Mouse (Mus musculus) hindbrain, embryonic 13.5 days (tissue): Measurements from ENCODE around the gene Ptcra. TPM values are rescaled to one million over a fixed set of nuclear protein-coding genes. Genes with fewer than 3 reads are reported as not detected.
A peak's percentile ranks its signal among the peaks of the same experiment; 100 is the strongest.
"Not testable (repeated sequence)": the region's sequence is repeated elsewhere in the genome, so short reads cannot be mapped to it uniquely, and the experiment has no call there.

Experiments used
- ATAC-seq: fragments of 200-750 bp; cut with Nextera tagmentation; 2 replicates; pipeline ENCODE4 v1.8.0; 2017; ENCODE audit warnings: moderate TSS enrichment; ENCODE audit not compliant: low FRiP score
- H3K27ac ChIP-seq: fragments of 300-500 bp; sonication (generic); 2 replicates; pipeline ENCODE4 v1.5.1; 2015; ENCODE audit warnings: inconsistent platforms, mild to moderate bottlenecking, moderate library complexity
- H3K27me3 ChIP-seq: fragments of 300-500 bp; sonication (generic); 2 replicates; pipeline ENCODE4 v1.6.1; 2015; ENCODE audit warnings: mild to moderate bottlenecking, inconsistent platforms
- H3K36me3 ChIP-seq: fragments of 300-500 bp; sonication (generic); 2 replicates; pipeline ENCODE4 v1.6.1; 2015; ENCODE audit warnings: mild to moderate bottlenecking, inconsistent platforms
- H3K4me1 ChIP-seq: fragments of 300-500 bp; sonication (generic); replicated peaks from 2 replicates; pipeline ENCODE4 v1.6.1; 2015; ENCODE audit warnings: inconsistent platforms
- H3K4me2 ChIP-seq: fragments of 300-500 bp; sonication (generic); 2 replicates; pipeline ENCODE4 v1.6.1; 2015; ENCODE audit warnings: inconsistent platforms, mild to moderate bottlenecking, moderate library complexity
- H3K4me3 ChIP-seq: fragments of 300-500 bp; sonication (generic); 2 replicates; pipeline ENCODE4 v1.5.1; 2015; ENCODE audit warnings: mild to moderate bottlenecking, inconsistent platforms
- H3K9ac ChIP-seq: fragments of 300-500 bp; sonication (generic); 2 replicates; pipeline ENCODE4 v1.6.1; 2015; ENCODE audit warnings: mild to moderate bottlenecking, inconsistent platforms
- H3K9me3 ChIP-seq: fragments of 300-500 bp; sonication (generic); 2 replicates; pipeline ENCODE4 v1.6.1; 2016; ENCODE audit warnings: inconsistent platforms
- WGBS: fragments of 180-500 bp; shearing (Covaris S2); methylation state at CpG from one replicate; pipeline ENCODE4 v1.1.7; 2015; 5-methylcytosine and 5-hydroxymethylcytosine counted together
- polyA plus RNA-seq: library from polyadenylated mRNA; unstranded; fragments of >200 nt; fragmentation: Nextera tagmentation; extraction: Ambion mirVana; gene quantifications from 2 replicates; pipeline ENCODE4 v1.2.1, GENCODE M21; 2015

Gene Ptcra
- polyA plus RNA-seq: 0.26 and 0.40 TPM in 2 replicates

- H3K4me1 ChIP-seq: no peaks in the 10 kb centered on the region
- WGBS: 50% methylated on average over 2 of the region's 2 CpGs
These were observed at the start of gene Ptcra for GRCm38 (mm10) chr17:46763544-46763943. Gene Ptcra (minus strand): TSS chr17:46763712.

GRCm38 (mm10) chr17:46812442-46812841 lies 48.9 kb upstream of the Ptcra start:
- H3K4me1 ChIP-seq: no peaks in the 10 kb centered on the region
- H3K9me3 ChIP-seq: no peaks in the 10 kb centered on the region
- no peaks in the 10 kb centered on the region for H3K27me3 ChIP-seq
- H3K27ac ChIP-seq: no peak overlapping the region
- peaks cover 79% of the 10 kb centered on the region for H3K36me3 ChIP-seq
- WGBS: 79% methylated on average over 1 of the region's 1 CpGs
- no peak overlapping the region for H3K4me3 ChIP-seq
- H3K9ac ChIP-seq: no peak overlapping the region
- no peak overlapping the region for H3K4me2 ChIP-seq
- ATAC-seq: no peak

More at GRCm38 (mm10) chr17:46763544-46763943, at the start of gene Ptcra:
- 0 out of 2 replicates have a peak, but pooled peaks cover 2% of the 10 kb centered on the region for H3K27me3 ChIP-seq
- no peak within 1 kb of the TSS for H3K9ac ChIP-seq
- no peak within 1 kb of the TSS for H3K4me2 ChIP-seq
- H3K36me3 ChIP-seq: no peaks in the 10 kb centered on the region
- H3K9me3 ChIP-seq: no peaks in the 10 kb centered on the region
- no peak for ATAC-seq
- no peak within 1 kb of the TSS for H3K27ac ChIP-seq
- H3K4me3 ChIP-seq: no peak within 1 kb of the TSS

- Histone ChIP-seq H3K9me3 (no peaks in the 10 kb centered on the region), H3K4me1 (no peaks in the 10 kb centered on the region), H3K27me3 (no peaks in the 10 kb centered on the region), H3K4me3 (no peak overlapping the region), H3K4me2 (no peak overlapping the region), H3K36me3 (peaks cover 86% of the 10 kb centered on the region), H3K9ac (no peak overlapping the region), H3K27ac (no peak overlapping the region)
- WGBS: 93% methylated on average over 3 of the region's 3 CpGs
- ATAC-seq: no peak
These were observed 47.2 kb upstream of the Ptcra start for GRCm38 (mm10) chr17:46810672-46811071.

GRCm38 (mm10) chr17:46809131-46809830 lies 45.8 kb upstream of the Ptcra start:
- no peak overlapping the region for H3K27ac ChIP-seq
- peaks cover 87% of the 10 kb centered on the region for H3K36me3 ChIP-seq
- 84% methylated on average over 6 of the region's 6 CpGs for WGBS
- H3K4me3 ChIP-seq: no peak overlapping the region
- H3K9me3 ChIP-seq: no peaks in the 10 kb centered on the region
- no peak overlapping the region for H3K9ac ChIP-seq
- no peaks in the 10 kb centered on the region for H3K4me1 ChIP-seq
- no peak for ATAC-seq
- no peak overlapping the region for H3K4me2 ChIP-seq
- H3K27me3 ChIP-seq: no peaks in the 10 kb centered on the region

- H3K4me2 ChIP-seq: no peak overlapping the region
- 96% methylated on average over 10 of the region's 10 CpGs for WGBS
- no peak overlapping the region for H3K27ac ChIP-seq
- no peak overlapping the region for H3K4me3 ChIP-seq
- no peaks in the 10 kb centered on the region for H3K4me1 ChIP-seq
- H3K9me3 ChIP-seq: no peaks in the 10 kb centered on the region
- H3K36me3 ChIP-seq: peaks cover 83% of the 10 kb centered on the region
- no peak for ATAC-seq
- H3K9ac ChIP-seq: no peak overlapping the region
- H3K27me3 ChIP-seq: no peaks in the 10 kb centered on the region
These were observed 44.9 kb upstream of the Ptcra start for GRCm38 (mm10) chr17:46808376-46808775.

- no peak overlapping the region for H3K9ac ChIP-seq
- no peak for ATAC-seq
- no peaks in the 10 kb centered on the region for H3K27me3 ChIP-seq
- no peak overlapping the region for H3K27ac ChIP-seq
- no peaks in the 10 kb centered on the region for H3K9me3 ChIP-seq
- peaks cover 67% of the 10 kb centered on the region for H3K36me3 ChIP-seq
- H3K4me3 ChIP-seq: no peak overlapping the region
- WGBS: 86% methylated on average over 6 of the region's 6 CpGs
- H3K4me2 ChIP-seq: no peak overlapping the region
- 0 out of 2 replicates have a peak, but pooled peaks cover 3% of the 10 kb centered on the region for H3K4me1 ChIP-seq
These were observed 38.2 kb upstream of the Ptcra start for GRCm38 (mm10) chr17:46801761-46802160.

- 78% methylated on average over 10 of the region's 10 CpGs for WGBS
- Histone ChIP-seq H3K9ac (no peak overlapping the region), H3K4me3 (no peak overlapping the region), H3K4me2 (no peak overlapping the region), H3K36me3 (peaks cover 47% of the 10 kb centered on the region), H3K27me3 (no peaks in the 10 kb centered on the region), H3K4me1 (0 out of 2 replicates have a peak, but pooled peaks cover 3% of the 10 kb centered on the region), H3K27ac (no peak overlapping the region), H3K9me3 (no peaks in the 10 kb centered on the region)
- ATAC-seq: no peak
These were observed 36.2 kb upstream of the Ptcra start for GRCm38 (mm10) chr17:46799680-46800079.

GRCm38 (mm10) chr17:46797386-46797785 lies 33.9 kb upstream of the Ptcra start:
- no peak overlapping the region for H3K4me2 ChIP-seq
- H3K9ac ChIP-seq: no peak overlapping the region
- H3K27ac ChIP-seq: no peak overlapping the region
- H3K4me1 ChIP-seq: 0 out of 2 replicates have a peak, but pooled peaks cover 3% of the 10 kb centered on the region
- 47% methylated on average over 6 of the region's 8 CpGs for WGBS
- H3K4me3 ChIP-seq: no peak overlapping the region
- ATAC-seq: no peak
- no peaks in the 10 kb centered on the region for H3K27me3 ChIP-seq
- H3K9me3 ChIP-seq: no peaks in the 10 kb centered on the region
- H3K36me3 ChIP-seq: peaks cover 38% of the 10 kb centered on the region

GRCm38 (mm10) chr17:46796743-46797142 lies 33.2 kb upstream of the Ptcra start:
- WGBS: 83% methylated on average over 4 of the region's 4 CpGs
- Histone ChIP-seq H3K4me2 (no peak overlapping the region), H3K27me3 (no peaks in the 10 kb centered on the region), H3K9ac (no peak overlapping the region), H3K9me3 (peaks cover 5% of the 10 kb centered on the region; the same call in 1 of the 2 replicates), H3K4me3 (no peak overlapping the region), H3K4me1 (0 out of 2 replicates have a peak, but pooled peaks cover 3% of the 10 kb centered on the region), H3K27ac (no peak overlapping the region), H3K36me3 (peaks cover 33% of the 10 kb centered on the region)
- no peak for ATAC-seq

- no peak overlapping the region for H3K4me3 ChIP-seq
- H3K27ac ChIP-seq: no peak overlapping the region
- no peak for ATAC-seq
- WGBS: 84% methylated on average over 2 of the region's 2 CpGs
- no peaks in the 10 kb centered on the region for H3K27me3 ChIP-seq
- no peak overlapping the region for H3K9ac ChIP-seq
- H3K4me1 ChIP-seq: 0 out of 2 replicates have a peak, but pooled peaks cover 3% of the 10 kb centered on the region
- H3K36me3 ChIP-seq: no peaks in the 10 kb centered on the region
- H3K9me3 ChIP-seq: peaks cover 5% of the 10 kb centered on the region; the same call in 1 of the 2 replicates
- H3K4me2 ChIP-seq: no peak overlapping the region
These were observed 29.5 kb upstream of the Ptcra start for GRCm38 (mm10) chr17:46792963-46793362.

- not testable (repeated sequence) for H3K4me1 ChIP-seq, ATAC-seq, H3K36me3 ChIP-seq, H3K9ac ChIP-seq, H3K27ac ChIP-seq, H3K9me3 ChIP-seq, H3K4me2 ChIP-seq, H3K4me3 ChIP-seq, H3K27me3 ChIP-seq
- WGBS: 59% methylated on average over 2 of the region's 2 CpGs
These were observed 24.5 kb upstream of the Ptcra start for GRCm38 (mm10) chr17:46787974-46788373.

GRCm38 (mm10) chr17:46786952-46787351 lies 23.4 kb upstream of the Ptcra start:
- H3K27ac ChIP-seq: no peak overlapping the region
- H3K36me3 ChIP-seq: no peaks in the 10 kb centered on the region
- no peak overlapping the region for H3K4me3 ChIP-seq
- no peak for ATAC-seq
- no peak overlapping the region for H3K4me2 ChIP-seq
- no peaks in the 10 kb centered on the region for H3K27me3 ChIP-seq
- no peak overlapping the region for H3K9ac ChIP-seq
- 88% methylated on average over 5 of the region's 5 CpGs for WGBS
- no peaks in the 10 kb centered on the region for H3K4me1 ChIP-seq
- H3K9me3 ChIP-seq: peaks cover 3% of the 10 kb centered on the region; the same call in 1 of the 2 replicates

- Histone ChIP-seq H3K36me3 (peaks cover 25% of the 10 kb centered on the region), H3K9me3 (no peaks in the 10 kb centered on the region), H3K27me3 (no peaks in the 10 kb centered on the region), H3K4me1 (peaks cover 15% of the 10 kb centered on the region), H3K4me2 (peak overlapping the region; percentile 71), H3K4me3 (peak overlapping the region; percentile 64), H3K9ac (peak overlapping the region; percentile 83; the same call in 1 of the 2 replicates), H3K27ac (peak overlapping the region; percentile 93)
- WGBS: 84% methylated on average over 2 of the region's 2 CpGs
- peak; percentile 46; the same call in 1 of the 2 replicates for ATAC-seq
These were observed 19.7 kb upstream of the Ptcra start for GRCm38 (mm10) chr17:46783222-46783565.
